Mouse (Mus musculus) hindbrain, embryonic 12.5 days (tissue): ENCODE measurements around the gene Galnt14. TPM values are rescaled to one million over a fixed set of nuclear protein-coding genes. Genes with fewer than 3 reads are reported as not detected.

ENCODE experiments used
- ATAC-seq: fragments of 200-750 bp; cut with Nextera tagmentation; 2 replicates; pipeline ENCODE4 v1.8.0; 2017; ENCODE audit warnings: moderate TSS enrichment; ENCODE audit not compliant: low FRiP score
- H3K27ac ChIP-seq: fragments of 300-500 bp; sonication (generic); 2 replicates; pipeline ENCODE4 v1.5.1; 2016; ENCODE audit warnings: mild to moderate bottlenecking
- H3K27me3 ChIP-seq: fragments of 300-500 bp; sonication (generic); 2 replicates; pipeline ENCODE4 v1.6.1; 2016; ENCODE audit warnings: mild to moderate bottlenecking
- H3K36me3 ChIP-seq: fragments of 300-500 bp; sonication (generic); 2 replicates; pipeline ENCODE4 v1.6.1; 2016; ENCODE audit warnings: mild to moderate bottlenecking
- H3K4me1 ChIP-seq: fragments of 300-500 bp; sonication (generic); 2 replicates; pipeline ENCODE4 v1.6.1; 2016
- H3K4me2 ChIP-seq: fragments of 300-500 bp; sonication (generic); replicated peaks from 2 replicates; pipeline ENCODE4 v1.6.1; 2016; ENCODE audit warnings: mild to moderate bottlenecking
- H3K4me3 ChIP-seq: fragments of 300-500 bp; sonication (generic); 2 replicates; pipeline ENCODE4 v1.5.1; 2016; ENCODE audit warnings: mild to moderate bottlenecking
- H3K9ac ChIP-seq: fragments of 300-500 bp; sonication (generic); 2 replicates; pipeline ENCODE4 v1.6.1; 2016; ENCODE audit warnings: mild to moderate bottlenecking, moderate library complexity
- H3K9me3 ChIP-seq: fragments of 300-500 bp; sonication (generic); replicated peaks from 2 replicates; pipeline ENCODE4 v1.6.1; 2016; ENCODE audit warnings: mild to moderate bottlenecking
- WGBS: fragments of 180-500 bp; shearing (Covaris S2); methylation state at CpG from one replicate; pipeline ENCODE4 v1.1.7; 2016; 5-methylcytosine and 5-hydroxymethylcytosine counted together
- polyA plus RNA-seq: library from polyadenylated mRNA; unstranded; fragments of >200 nt; fragmentation: Nextera tagmentation; extraction: Ambion mirVana; gene quantifications from 2 replicates; pipeline ENCODE4 v1.2.1, GENCODE M21; 2016

Galnt14 gene
- polyA plus RNA-seq, 1 experiment from 2014 or later, result 6.5 TPM

DNA sequence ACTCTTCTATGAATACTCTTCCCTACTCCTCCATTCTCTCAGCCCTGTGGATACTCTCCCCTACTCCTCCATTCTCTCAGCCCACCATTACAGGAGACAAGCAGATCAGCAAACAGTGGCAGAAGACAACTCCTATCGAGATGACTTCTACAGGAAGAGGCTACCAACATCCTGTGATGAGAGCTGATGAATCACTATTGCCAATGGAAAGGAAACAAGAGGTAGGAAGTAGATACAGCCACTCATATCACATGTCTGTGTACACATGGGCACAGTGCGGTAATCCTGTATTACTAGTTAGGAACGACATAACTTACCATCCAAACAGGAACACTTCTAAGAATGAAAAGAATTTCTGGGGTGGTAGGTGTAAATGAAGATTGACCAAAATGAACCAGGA is 53.9 kb downstream of the Galnt14 start:
- Histone ChIP-seq H3K4me1 (no peaks in the 10 kb centered on the region), H3K27me3 (no peaks in the 10 kb centered on the region), H3K4me2 (no peak overlapping the region), H3K9me3 (no peaks in the 10 kb centered on the region), H3K36me3 (no peaks in the 10 kb centered on the region), H3K27ac (no peak overlapping the region), H3K9ac (no peak overlapping the region), H3K4me3 (no peak overlapping the region)
- ATAC-seq, result no peak
- WGBS, result 90% methylated on average over 3 of the region's 3 CpGs

DNA sequence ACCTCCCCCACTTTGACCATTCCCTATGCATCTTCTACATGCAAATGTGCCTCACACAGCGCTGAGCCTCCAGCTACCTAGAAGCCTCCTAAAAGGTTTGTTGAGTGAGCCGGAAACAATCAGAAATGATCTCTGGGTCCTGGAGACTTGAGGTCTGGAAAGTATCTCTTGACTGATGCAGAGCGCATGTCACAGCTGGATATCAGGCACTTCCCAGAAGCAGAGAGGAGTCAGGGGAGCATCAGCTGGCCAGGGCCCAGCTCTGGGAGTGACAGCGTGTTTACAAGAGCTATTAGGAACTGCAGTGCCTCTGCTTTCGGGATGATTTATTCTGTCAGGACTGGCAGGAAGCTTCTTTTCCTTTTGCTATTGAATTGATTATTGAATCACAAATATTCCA is 56.0 kb downstream of the Galnt14 start:
- 54% methylated on average over 5 of the region's 5 CpGs for WGBS
- Histone ChIP-seq H3K4me2 (no peak overlapping the region), H3K4me1 (no peaks in the 10 kb centered on the region), H3K4me3 (no peak overlapping the region), H3K27ac (no peak overlapping the region), H3K9ac (no peak overlapping the region), H3K27me3 (no peaks in the 10 kb centered on the region), H3K36me3 (no peaks in the 10 kb centered on the region), H3K9me3 (no peaks in the 10 kb centered on the region)
- ATAC-seq, result no peak

- H3K9me3 ChIP-seq, result no peaks in the 10 kb centered on the region
- H3K4me2 ChIP-seq, result no peak overlapping the region
- no peak for ATAC-seq
- peaks cover 4% of the 10 kb centered on the region; the same call in 1 of the 2 replicates for H3K4me1 ChIP-seq
- H3K9ac ChIP-seq, result no peak overlapping the region
- H3K27me3 ChIP-seq, result no peaks in the 10 kb centered on the region
- H3K36me3 ChIP-seq, result no peaks in the 10 kb centered on the region
- no peak overlapping the region for H3K4me3 ChIP-seq
- no peak overlapping the region for H3K27ac ChIP-seq
- WGBS, result 72% methylated on average over 6 of the region's 6 CpGs
These were observed 60.9 kb downstream of the Galnt14 start for GRCm38 (mm10) chr17:73649371-73649770.

GRCm38 (mm10) chr17:73641676-73642075 is 68.6 kb downstream of the Galnt14 start:
- Histone ChIP-seq H3K27ac (no peak overlapping the region), H3K27me3 (no peaks in the 10 kb centered on the region), H3K9ac (no peak overlapping the region), H3K4me2 (no peak overlapping the region), H3K4me1 (peaks cover 15% of the 10 kb centered on the region), H3K4me3 (no peak overlapping the region), H3K9me3 (no peaks in the 10 kb centered on the region), H3K36me3 (no peaks in the 10 kb centered on the region)
- no peak for ATAC-seq
- 90% methylated on average over 7 of the region's 7 CpGs for WGBS

DNA sequence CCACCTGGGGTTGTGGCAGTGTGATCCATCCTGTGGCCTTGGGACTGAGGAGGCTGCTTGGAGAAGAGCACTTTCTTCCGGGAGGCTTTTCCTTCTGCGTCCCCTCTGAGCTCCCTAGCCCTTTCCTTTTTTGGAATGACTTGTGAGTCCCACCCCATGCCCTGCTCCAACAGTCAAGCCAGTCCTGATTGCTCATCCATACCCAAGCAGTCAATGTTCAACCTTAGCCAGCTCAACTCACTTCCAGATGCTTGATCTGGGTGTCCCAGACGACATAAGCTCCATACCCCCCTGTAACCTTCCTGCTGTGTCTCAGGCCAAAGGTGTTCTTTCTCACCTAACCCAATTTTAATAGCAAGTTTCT is 70.2 kb downstream of the Galnt14 start:
- H3K4me3 ChIP-seq, result no peak overlapping the region
- H3K36me3 ChIP-seq, result no peaks in the 10 kb centered on the region
- H3K9me3 ChIP-seq, result no peaks in the 10 kb centered on the region
- H3K9ac ChIP-seq, result no peak overlapping the region
- WGBS, result 52% methylated on average over 3 of the region's 3 CpGs
- H3K4me1 ChIP-seq, result peaks cover 10% of the 10 kb centered on the region
- H3K4me2 ChIP-seq, result no peak overlapping the region
- H3K27ac ChIP-seq, result no peak overlapping the region
- ATAC-seq, result no peak
- no peaks in the 10 kb centered on the region for H3K27me3 ChIP-seq

DNA sequence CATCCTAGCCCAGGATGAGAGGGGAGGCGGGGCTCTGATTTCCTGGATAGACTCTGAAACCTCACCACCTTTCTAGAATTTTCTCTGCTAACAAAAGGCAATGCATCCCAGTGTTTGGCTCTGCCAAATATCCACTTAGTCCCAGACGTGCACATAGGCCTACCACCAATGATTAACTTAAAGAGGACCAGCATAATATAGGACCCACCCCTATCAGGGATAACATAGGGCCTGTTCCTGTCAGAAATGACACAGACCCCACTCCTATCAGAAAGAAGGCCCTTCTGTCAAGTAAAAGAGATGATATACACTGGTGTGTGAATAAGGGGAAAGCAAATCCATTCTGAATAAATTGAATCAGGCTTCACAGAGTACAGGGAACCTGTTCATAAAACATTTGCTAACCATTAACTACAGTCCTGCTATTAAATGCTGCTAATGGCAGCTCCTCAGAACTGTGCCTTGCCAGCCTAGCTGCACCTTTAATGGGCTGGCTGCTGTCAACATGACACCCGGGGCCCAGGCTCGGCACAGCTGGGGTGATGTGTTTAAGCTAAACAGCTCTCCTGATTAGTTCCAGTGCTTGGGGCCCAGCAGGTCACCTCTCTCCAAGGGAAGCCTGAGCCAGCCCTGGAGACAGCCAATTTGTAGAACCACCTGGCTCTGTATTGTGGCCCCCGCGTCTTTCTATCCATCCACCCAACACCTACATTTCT is 70.7 kb downstream of the Galnt14 start:
- Histone ChIP-seq H3K4me1 (peaks cover 15% of the 10 kb centered on the region), H3K27me3 (no peaks in the 10 kb centered on the region), H3K27ac (no peak overlapping the region), H3K4me3 (no peak overlapping the region), H3K9me3 (no peaks in the 10 kb centered on the region), H3K36me3 (no peaks in the 10 kb centered on the region), H3K9ac (no peak overlapping the region), H3K4me2 (no peak overlapping the region)
- WGBS, result 27% methylated on average over 6 of the region's 6 CpGs
- ATAC-seq, result peak; percentile 72

DNA sequence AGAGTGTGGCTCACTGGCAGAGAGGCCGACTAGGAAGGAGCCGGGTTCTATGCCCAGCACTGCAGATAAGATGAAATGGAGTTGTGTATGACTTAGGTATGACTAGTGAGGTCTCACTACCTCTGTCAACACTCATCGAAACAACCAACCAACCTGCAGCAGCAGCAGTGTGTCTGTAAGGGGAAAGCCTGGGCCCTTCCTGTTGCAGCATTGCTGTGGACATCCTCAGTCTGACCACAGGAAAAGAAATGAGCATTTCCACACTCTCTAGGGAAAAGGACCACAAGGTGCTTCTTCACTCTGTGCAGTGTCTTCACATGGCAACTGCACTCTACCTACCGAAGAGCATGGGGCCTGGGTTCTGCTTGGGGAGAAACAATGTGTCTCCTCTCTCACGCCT is 73.3 kb downstream of the Galnt14 start:
- Histone ChIP-seq H3K9ac (no peak overlapping the region), H3K4me2 (no peak overlapping the region), H3K27ac (no peak overlapping the region), H3K27me3 (no peaks in the 10 kb centered on the region), H3K36me3 (no peaks in the 10 kb centered on the region), H3K9me3 (no peaks in the 10 kb centered on the region), H3K4me1 (peaks cover 17% of the 10 kb centered on the region), H3K4me3 (no peak overlapping the region)
- 88% methylated on average over 5 of the region's 5 CpGs for WGBS
- no peak for ATAC-seq

DNA sequence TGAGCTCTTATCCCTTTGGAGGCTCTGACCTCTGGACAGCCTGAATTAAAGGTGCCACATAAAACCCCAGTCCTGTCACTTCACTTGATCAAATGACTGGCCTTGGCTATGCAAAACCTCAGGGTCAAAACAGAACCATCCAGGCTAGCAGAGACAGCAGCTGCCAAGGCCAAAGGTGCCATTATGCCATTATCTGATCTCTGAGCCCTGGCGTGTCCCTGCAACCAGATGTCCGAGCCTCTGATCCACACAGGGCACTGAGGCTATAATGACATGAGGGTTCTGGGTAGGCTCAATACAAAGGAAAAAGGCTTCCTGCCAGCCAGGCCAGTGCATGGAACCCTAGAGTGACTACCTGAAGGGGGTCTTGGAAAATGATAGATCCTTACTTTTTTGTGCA is 75.4 kb downstream of the Galnt14 start:
- H3K4me1 ChIP-seq, result peaks cover 14% of the 10 kb centered on the region
- WGBS, result 45% methylated on average over 2 of the region's 2 CpGs

GRCm38 (mm10) chr17:73633991-73634710 is 76.1 kb downstream of the Galnt14 start:
- Histone ChIP-seq H3K27me3 (no peaks in the 10 kb centered on the region), H3K4me2 (no peak overlapping the region), H3K27ac (no peak overlapping the region; the same call in 1 of the 2 replicates), H3K9ac (no peak overlapping the region), H3K36me3 (no peaks in the 10 kb centered on the region), H3K9me3 (no peaks in the 10 kb centered on the region), H3K4me1 (peaks cover 11% of the 10 kb centered on the region), H3K4me3 (no peak overlapping the region)
- WGBS, result 49% methylated on average over 11 of the region's 11 CpGs
- ATAC-seq, result peak; percentile 49

More for the DNA sequence above, 75.4 kb downstream of the Galnt14 start:
- Histone ChIP-seq H3K9ac (no peak overlapping the region), H3K4me3 (no peak overlapping the region), H3K36me3 (no peaks in the 10 kb centered on the region), H3K4me2 (no peak overlapping the region), H3K27ac (no peak overlapping the region), H3K9me3 (no peaks in the 10 kb centered on the region), H3K27me3 (no peaks in the 10 kb centered on the region)
- ATAC-seq, result no peak

DNA sequence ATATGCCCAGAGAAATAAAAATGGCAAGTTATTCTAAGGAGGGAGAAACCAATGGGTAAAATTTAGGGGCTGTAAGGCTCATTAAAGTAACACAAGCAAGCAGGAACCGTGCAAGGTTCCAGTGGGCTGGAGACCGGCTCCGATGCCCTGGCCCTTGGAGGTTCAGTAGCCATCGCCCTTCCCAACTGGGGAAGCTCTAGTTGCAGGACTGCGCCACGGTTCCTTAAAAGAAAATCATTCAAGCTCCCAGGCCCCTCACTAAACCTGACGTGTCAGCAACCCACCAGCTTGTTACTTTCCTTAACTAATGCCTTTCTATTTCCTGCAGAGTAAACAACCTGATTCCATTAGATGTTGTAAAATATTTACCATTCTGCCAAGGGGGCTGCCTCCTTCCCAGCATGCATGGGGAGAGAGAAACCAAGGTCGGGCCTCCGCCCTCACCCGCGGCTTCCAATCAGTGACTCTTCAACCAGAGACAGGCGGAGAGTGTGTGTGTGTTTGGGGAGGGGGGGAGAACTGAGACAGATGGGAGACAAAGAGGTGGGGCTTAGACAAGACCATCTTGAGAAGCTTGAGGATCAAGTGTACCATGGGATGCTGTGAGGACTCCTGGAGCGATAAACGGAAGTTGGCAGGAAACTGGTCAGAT is 81.9 kb downstream of the Galnt14 start:
- no peak overlapping the region for H3K4me3 ChIP-seq
- no peak overlapping the region for H3K9ac ChIP-seq
- WGBS, result 89% methylated on average over 14 of the region's 14 CpGs
- no peaks in the 10 kb centered on the region for H3K36me3 ChIP-seq
- no peaks in the 10 kb centered on the region for H3K9me3 ChIP-seq
- H3K27ac ChIP-seq, result no peak overlapping the region
- H3K4me2 ChIP-seq, result no peak overlapping the region
- ATAC-seq, result no peak
- no peaks in the 10 kb centered on the region for H3K4me1 ChIP-seq
- no peaks in the 10 kb centered on the region for H3K27me3 ChIP-seq

DNA sequence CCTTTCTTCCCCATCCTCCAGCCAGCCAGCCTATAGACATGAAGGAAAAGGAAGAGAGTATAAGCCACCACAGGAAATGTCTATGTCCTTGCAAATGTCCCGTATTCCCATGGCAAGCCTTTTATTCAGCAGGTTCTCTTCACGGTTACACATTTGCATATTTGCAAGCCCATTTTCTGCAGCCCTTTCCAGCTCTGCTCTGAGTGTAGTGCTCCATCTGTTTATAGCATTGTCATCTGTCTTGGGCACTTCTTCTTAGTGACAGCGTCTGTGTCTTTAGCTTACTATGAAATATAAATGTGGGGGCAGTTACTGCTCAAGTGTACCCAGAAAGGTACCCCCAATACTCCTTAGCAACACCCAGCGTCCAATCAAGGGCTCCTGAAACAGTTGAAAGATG is 83.3 kb downstream of the Galnt14 start:
- H3K27ac ChIP-seq, result no peak overlapping the region
- ATAC-seq, result no peak
- WGBS, result 78% methylated on average over 4 of the region's 4 CpGs

DNA sequence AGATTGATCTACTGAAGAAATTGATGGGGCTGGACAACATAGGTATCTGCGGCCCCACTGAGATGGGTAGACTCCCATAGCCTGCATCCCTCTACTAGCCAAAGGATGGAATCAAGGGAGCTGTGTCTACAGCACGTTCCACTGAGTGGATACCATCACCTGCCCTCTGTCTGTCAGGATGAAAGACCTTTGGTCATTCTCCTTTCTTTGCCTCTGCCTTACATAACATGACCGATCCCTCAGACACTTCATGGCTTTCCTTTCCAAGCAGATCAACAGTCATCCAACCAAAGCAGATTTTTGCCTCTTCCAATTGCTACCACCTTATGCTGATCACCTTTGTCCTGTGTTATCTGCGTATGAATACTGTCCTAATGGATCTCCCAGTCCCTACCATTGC is 90.2 kb downstream of the Galnt14 start:
- H3K27ac ChIP-seq, result no peak overlapping the region
- ATAC-seq, result no peak
- no peaks in the 10 kb centered on the region for H3K36me3 ChIP-seq
- no peaks in the 10 kb centered on the region for H3K9me3 ChIP-seq
- no peak overlapping the region for H3K4me3 ChIP-seq
- no peak overlapping the region for H3K9ac ChIP-seq
- H3K27me3 ChIP-seq, result no peaks in the 10 kb centered on the region
- H3K4me1 ChIP-seq, result no peaks in the 10 kb centered on the region
- H3K4me2 ChIP-seq, result no peak overlapping the region
- WGBS, result 87% methylated on average over 4 of the region's 4 CpGs

More for the DNA sequence above, 83.3 kb downstream of the Galnt14 start:
- H3K4me3 ChIP-seq, result no peak overlapping the region
- H3K9me3 ChIP-seq, result no peaks in the 10 kb centered on the region
- no peak overlapping the region for H3K9ac ChIP-seq
- no peaks in the 10 kb centered on the region for H3K36me3 ChIP-seq
- H3K27me3 ChIP-seq, result no peaks in the 10 kb centered on the region
- H3K4me1 ChIP-seq, result no peaks in the 10 kb centered on the region
- no peak overlapping the region for H3K4me2 ChIP-seq
